Mouse (Mus musculus) C2C12 (cell line): ENCODE data around the gene Slit3.

Experiments used
- CTCF ChIP-seq: IDR thresholded peaks from one replicate; pipeline ENCODE4 v1.5.1; 2011; ENCODE audit not compliant: control insufficient read depth, insufficient read depth, insufficient read length
- USF1 ChIP-seq: IDR thresholded peaks from one replicate; pipeline ENCODE4 v1.6.1; 2011; ENCODE audit warnings: low read depth, mild to moderate bottlenecking, control low read depth, moderate library complexity

DNA sequence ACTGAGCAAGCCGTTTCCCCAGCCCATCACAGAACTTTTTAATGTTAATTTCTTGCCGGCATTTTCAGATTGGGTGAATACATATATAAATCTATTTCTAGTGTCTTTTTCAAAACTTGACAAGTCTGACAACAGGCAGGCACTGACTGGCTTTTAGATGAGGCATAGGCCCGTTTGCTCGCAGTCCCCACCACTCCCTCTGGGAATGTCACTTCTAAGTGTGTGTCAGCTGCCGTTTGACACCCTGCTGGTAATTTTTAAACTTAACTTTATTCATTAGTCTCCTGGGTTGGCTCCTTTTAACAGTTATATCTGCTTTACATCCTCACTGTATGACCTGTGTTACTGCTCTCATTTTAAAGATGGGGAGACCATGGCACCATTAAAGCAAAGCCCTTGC, 21.2 kb downstream of the Slit3 start:
- TF ChIP-seq CTCF (no peak), USF1 (no peak)
